Mouse (Mus musculus) hindlimb bud, embryonic 11.5 days (tissue): ENCODE results near the gene Pcsk6.
"Not testable (repeated sequence)": the region's sequence is repeated elsewhere in the genome, so short reads cannot be mapped to it uniquely, and the experiment has no call there.

Experiments
- DNase-seq: peaks from one replicate; pipeline ENCODE4 v3.0.0-alpha.2; 2012; ENCODE audit warnings: low read depth, low spot score; ENCODE audit errors: extremely low spot score

Pcsk6 gene

DNA sequence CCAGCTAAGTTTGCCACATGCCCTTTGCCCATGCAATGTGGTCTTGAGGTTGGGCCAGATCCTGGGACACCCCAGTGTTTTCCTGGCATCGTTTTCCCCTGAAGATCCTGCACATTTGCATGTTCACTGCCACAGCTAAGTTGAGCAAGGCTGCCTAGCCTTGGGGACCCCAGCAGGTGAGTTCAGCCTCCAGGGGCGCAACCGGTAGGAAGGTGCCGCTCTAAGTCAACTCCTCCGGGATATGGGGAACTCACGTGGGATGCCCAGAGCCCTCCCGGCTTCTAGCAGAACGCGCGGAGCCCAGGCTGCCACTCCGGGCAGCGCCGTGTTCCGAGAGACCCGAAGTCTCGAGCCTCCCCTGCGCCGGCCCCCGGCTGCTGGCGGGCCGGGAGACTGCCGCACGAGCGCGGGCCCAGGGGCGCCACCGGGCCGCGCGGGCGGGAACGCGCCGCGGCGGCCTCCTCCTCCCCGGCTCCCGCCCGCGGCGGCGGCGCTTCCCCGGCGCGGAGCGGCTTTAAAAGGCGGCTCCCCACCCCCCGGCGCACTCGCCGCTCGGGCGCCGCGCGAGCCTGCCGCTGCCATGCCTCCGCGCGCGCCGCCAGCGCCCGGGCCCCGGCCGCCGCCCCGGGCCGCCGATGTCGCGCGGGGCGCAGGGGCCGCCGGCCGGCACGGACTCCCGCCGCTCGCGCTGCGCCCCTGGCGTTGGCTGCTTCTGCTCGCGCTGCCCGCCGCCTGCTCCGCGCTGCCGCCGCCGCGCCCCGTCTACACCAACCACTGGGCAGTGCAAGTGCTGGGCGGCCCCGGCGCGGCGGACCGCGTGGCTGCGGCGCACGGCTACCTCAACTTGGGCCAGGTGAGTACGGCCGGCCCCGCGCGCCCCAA, at the start of gene Pcsk6:
Gene Pcsk6 (plus strand): TSS at position 144 of the 882 bp plus-strand sequence.
- no peak for DNase-seq

- no peak for DNase-seq
These were observed 47.8 kb upstream of the Pcsk6 start for GRCm38 (mm10) chr7:65813611-65814212.

- no peak for DNase-seq
These were observed 44.0 kb upstream of the Pcsk6 start for GRCm38 (mm10) chr7:65817564-65817963.

- DNase-seq: no peak
These were observed 41.1 kb upstream of the Pcsk6 start for GRCm38 (mm10) chr7:65820391-65820790.

DNA sequence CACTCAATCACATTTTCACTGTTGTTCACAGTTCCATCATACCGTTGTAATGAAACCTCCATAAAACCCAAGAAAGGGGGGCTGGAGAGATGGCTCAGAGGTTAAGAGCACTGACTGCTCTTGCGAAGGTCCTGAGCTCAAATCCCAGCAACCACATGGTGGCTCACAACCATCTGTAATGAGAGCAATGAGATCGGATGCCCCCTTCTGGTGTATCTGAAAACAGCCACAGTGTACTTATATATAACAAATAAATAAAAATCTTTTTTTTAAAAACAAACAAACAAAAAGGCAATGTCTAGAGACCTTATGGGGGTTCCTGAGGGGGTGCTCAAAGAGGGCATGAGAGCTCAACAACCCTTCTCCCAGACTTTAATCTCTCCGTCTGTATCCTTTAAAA, 39.6 kb upstream of the Pcsk6 start:
- DNase-seq: not testable (repeated sequence)

- no peak for DNase-seq
These were observed 38.9 kb upstream of the Pcsk6 start for GRCm38 (mm10) chr7:65822506-65823119.

DNA sequence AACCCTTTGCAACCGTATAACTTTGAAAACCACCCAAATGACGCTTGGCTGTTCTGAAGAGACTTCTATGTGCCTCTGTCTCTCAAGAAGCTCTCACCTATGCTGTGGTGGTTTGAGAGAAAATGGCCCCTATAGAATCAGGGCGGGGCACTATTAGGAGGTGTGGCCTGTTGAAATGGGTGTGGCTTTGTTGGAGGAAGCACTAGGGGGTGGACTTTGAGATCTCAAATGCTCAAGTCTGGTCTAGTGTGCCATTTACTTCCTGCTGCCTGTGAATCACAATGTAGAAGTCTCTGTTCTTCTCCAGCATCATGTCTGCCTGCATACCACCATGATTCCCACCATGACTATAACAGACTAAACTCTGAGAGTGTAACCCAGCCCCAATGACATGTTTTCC, 21.8 kb upstream of the Pcsk6 start:
- DNase-seq: no peak

GRCm38 (mm10) chr7:65843210-65843609, 18.3 kb upstream of the Pcsk6 start:
- no peak for DNase-seq

DNA sequence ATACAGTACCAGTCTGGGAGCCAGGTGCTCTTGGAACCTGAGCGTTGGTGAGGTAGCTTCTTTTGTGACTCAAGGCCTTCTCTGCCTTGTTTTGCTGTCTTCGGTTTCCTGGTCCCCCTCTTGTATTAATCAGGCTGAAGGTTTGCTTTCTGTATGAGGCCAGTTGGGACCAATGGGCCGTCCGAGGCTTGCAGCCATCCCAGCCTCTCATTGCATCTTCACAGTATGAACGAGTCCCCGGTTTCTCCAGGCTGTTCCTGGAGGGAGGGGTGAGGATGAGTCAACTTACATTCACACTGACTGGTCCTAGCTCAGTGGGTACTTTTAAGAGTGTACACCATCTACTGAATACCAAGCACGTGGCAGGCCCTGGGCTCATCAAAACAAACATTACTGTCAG, 553 bp upstream of the Pcsk6 start:
- no peak for DNase-seq

GRCm38 (mm10) chr7:65862473-65863176, 1.1 kb downstream of the Pcsk6 start:
- no peak for DNase-seq

- DNase-seq: no peak
These were observed 7.6 kb downstream of the Pcsk6 start for GRCm38 (mm10) chr7:65869173-65869572.

DNA sequence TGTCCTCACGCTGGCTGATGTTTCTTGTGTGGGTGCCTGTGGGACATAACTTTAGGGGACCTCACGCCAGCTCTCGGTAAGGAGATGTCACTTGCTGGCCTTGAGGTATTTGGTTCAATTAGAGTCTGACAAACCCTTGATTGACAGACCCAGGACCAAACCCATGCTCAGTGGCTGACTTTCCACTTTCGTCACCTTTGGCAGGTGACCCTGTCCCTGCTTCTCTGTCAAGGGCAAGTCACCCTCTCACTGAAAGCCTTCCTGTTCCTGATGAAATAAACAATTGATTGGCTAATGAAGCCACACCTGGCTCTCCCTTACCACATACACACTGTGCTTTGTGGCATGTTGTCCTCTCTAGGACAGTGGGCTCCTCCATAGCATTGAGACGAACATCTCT, 8.3 kb downstream of the Pcsk6 start:
- DNase-seq: no peak

DNA sequence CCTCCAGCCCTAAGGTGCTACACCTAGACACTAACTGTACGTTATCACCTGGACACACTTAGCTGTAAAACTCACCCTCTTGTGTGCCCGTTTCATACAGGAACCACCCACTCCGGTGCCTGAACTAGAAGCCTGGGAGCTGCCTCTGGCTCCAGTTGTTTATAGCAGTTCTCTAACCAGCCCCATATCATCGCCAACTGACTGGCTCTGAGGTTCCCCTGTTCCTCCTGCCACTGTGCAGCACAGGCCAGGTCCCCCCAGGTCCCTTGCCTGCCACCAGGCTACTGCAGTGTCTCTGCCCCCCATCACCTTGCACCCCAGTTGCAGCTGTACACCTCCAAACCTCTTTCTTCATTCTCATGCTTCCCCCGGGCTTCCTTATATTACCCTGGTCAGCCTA, 8.7 kb downstream of the Pcsk6 start:
- no peak for DNase-seq

DNA sequence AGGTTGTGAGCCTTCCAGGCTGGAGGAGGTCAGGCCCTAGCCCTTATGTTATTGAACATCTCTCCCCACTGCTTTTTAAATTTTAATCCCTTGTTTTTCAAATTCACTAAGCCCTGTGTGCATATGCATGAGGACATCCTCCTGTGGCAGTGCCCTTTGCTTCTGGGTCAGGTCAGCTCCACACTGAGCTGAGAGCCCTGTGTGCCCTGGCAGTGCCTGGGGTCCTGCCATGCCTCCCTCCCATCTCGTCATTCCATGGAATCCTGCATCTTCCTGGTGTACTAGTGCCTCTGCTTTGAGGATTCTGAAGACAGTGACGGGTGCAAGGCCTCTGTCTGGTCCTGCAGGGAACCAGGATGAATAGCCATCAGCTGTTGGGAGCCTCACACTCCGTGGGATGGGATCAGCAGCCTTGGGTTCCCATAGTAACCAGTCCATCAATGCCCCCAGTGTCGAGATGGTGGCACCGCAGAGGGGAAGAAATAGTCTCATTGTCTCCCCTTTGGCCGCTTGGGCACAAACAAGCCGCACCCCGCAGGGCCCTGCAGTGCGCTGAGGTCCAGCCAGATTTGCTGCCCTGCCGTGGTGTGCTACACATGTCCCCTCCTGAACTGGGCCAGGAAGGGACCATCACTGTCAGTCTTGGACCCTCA, 9.5 kb downstream of the Pcsk6 start:
- no peak for DNase-seq

DNA sequence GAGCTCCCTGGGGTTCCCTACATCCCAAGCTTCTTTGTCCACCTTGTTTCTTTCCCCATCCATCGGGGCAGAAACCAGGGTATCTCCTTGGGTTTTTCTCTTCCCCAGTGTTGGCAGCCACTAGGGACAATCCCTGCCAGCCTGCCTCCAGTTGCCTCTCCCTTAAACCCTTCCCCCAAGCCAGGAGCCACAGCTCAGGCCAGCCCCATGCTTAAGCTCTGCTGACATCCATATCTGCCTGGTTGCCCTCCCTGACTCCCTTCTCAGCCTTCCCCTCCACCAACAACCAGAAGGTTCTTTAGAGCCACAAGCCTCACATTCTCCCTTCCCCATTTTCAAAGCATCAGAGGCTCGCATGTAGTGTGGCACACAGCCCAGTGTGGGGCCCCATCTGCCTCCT, 10.3 kb downstream of the Pcsk6 start:
- no peak for DNase-seq

DNA sequence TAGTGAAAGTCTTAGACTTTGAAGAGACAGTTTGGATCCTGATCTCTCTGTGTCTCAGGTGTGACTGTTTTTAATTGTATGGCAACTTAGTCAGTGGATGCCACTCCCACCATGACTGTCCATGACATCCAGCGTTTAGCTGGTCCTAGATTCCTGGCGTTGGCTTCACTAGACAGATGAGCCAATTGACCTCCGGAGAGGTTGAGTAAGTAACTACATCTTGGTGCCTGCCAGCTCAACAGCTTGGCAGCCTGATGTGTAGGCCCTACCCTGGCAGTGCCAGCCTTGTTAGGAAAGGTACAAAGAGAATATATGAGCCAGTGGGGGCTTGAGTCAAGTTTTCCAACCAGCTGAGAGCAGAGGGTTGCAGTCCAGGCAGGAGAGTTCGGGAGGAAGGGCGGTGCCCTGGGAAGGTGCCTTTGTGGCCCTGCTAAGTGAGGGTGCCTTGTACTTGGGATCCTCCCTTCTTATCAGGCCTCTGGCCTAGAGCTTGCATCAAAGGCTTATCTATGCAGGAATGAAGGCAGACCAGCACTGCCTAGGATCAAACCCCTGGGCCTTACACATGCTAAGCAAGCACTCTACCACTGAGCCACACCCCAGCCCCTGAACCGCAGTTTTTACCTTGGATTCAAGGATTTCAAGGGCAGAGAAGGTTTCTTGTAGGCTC, 11.8 kb downstream of the Pcsk6 start:
- DNase-seq: no peak

GRCm38 (mm10) chr7:65873902-65874301, 12.4 kb downstream of the Pcsk6 start:
- no peak for DNase-seq

GRCm38 (mm10) chr7:65876596-65876995, 15.1 kb downstream of the Pcsk6 start:
- DNase-seq: no peak

GRCm38 (mm10) chr7:65878234-65878633, 16.7 kb downstream of the Pcsk6 start:
- DNase-seq: no peak

- DNase-seq: no peak
These were observed 17.8 kb downstream of the Pcsk6 start for GRCm38 (mm10) chr7:65879330-65879729.
